Mouse (Mus musculus) myocyte (in vitro differentiated cells): ENCODE data around the gene Rps6kc1. TPM values are rescaled to one million over a fixed set of nuclear protein-coding genes. Genes with fewer than 3 reads are reported as not detected.

Source experiments
- H3K27me3 ChIP-seq: one replicate; pipeline ENCODE4 v1.6.1; 2011; ENCODE audit not compliant: control insufficient read depth, insufficient read depth, insufficient read length
- H3K36me3 ChIP-seq: one replicate; pipeline ENCODE4 v1.6.1; 2011; ENCODE audit not compliant: control insufficient read depth, insufficient read depth
- H3K4me2 ChIP-seq: one replicate; pipeline ENCODE4 v1.6.1; 2011; ENCODE audit warnings: low read depth, control low read depth
- H3K4me3 ChIP-seq: one replicate; pipeline ENCODE4 v1.5.1; 2011; ENCODE audit warnings: mild to moderate bottlenecking, control low read depth, moderate library complexity
- H3K79me2 ChIP-seq: one replicate; pipeline ENCODE4 v1.6.1; 2011; ENCODE audit not compliant: control insufficient read depth, insufficient read depth
- H3ac ChIP-seq: one replicate; pipeline ENCODE4 v1.6.1; 2011; ENCODE audit not compliant: control insufficient read depth, insufficient read length
- CEBPB ChIP-seq: IDR thresholded peaks from 2 replicates; pipeline ENCODE4 v1.6.1; 2011; ENCODE audit warnings: mild to moderate bottlenecking, moderate library complexity; ENCODE audit not compliant: poor library complexity, insufficient read depth, severe bottlenecking
- E2F4 ChIP-seq: IDR thresholded peaks from one replicate; pipeline ENCODE4 v1.6.1; 2011; ENCODE audit warnings: mild to moderate bottlenecking, control low read depth, moderate library complexity; ENCODE audit not compliant: insufficient read depth
- MAX ChIP-seq: IDR thresholded peaks from one replicate; pipeline ENCODE4 v1.6.1; 2011; ENCODE audit warnings: low read depth, mild to moderate bottlenecking, control low read depth
- MYOD1 ChIP-seq, 3 experiments: IDR thresholded peaks; one replicate each; pipeline ENCODE4 v1.6.1; 2011; ENCODE audit warnings: control low read depth in 2 of 3, low read depth in 2 of 3, mild to moderate bottlenecking in 2 of 3, moderate library complexity in 1 of 3; ENCODE audit not compliant: insufficient read length in 2 of 3, control insufficient read depth in 1 of 3
- MYOG ChIP-seq, 3 experiments: IDR thresholded peaks; one replicate each; pipeline ENCODE4 v1.6.1; 2011; ENCODE audit warnings: control low read depth in 2 of 3, low read depth in 2 of 3, mild to moderate bottlenecking in 2 of 3; ENCODE audit not compliant: insufficient read length in 2 of 3, control insufficient read depth in 1 of 3, insufficient read depth in 1 of 3
- POLR2A ChIP-seq: IDR thresholded peaks from one replicate; pipeline ENCODE4 v1.6.1; 2011; ENCODE audit warnings: low read depth, mild to moderate bottlenecking, control low read depth, moderate library complexity; ENCODE audit not compliant: insufficient read length
- POLR2AphosphoS2 ChIP-seq: IDR thresholded peaks from one replicate; pipeline ENCODE4 v1.6.1; 2011; ENCODE audit warnings: low read depth, control low read depth; ENCODE audit not compliant: insufficient read length
- REST ChIP-seq: IDR thresholded peaks from one replicate; pipeline ENCODE4 v1.6.1; 2011; ENCODE audit warnings: mild to moderate bottlenecking, control low read depth, moderate library complexity; ENCODE audit not compliant: insufficient read depth, insufficient read length
- SRF ChIP-seq: IDR thresholded peaks from one replicate; pipeline ENCODE4 v1.6.1; 2011; ENCODE audit warnings: low read depth; ENCODE audit not compliant: control insufficient read depth, insufficient read length
- TCF12 ChIP-seq: IDR thresholded peaks from one replicate; pipeline ENCODE4 v1.6.1; 2011; ENCODE audit warnings: mild to moderate bottlenecking, control low read depth; ENCODE audit not compliant: poor library complexity, insufficient read depth, severe bottlenecking
- TCF3 ChIP-seq: IDR thresholded peaks from one replicate; pipeline ENCODE4 v1.6.1; 2011; ENCODE audit warnings: low read depth, control low read depth; ENCODE audit not compliant: insufficient read length
- USF1 ChIP-seq: IDR thresholded peaks from one replicate; pipeline ENCODE4 v1.6.1; 2011; ENCODE audit warnings: low read depth, mild to moderate bottlenecking, control low read depth, moderate library complexity
- polyA plus RNA-seq: library from polyadenylated mRNA; unstranded; fragments of >200 nt; fragmentation: generic; extraction: Trizol; gene quantifications from one replicate; pipeline ENCODE4 v1.2.1, GENCODE M21; 2012; ENCODE audit warnings: missing spikeins

Rps6kc1 gene
- polyA plus RNA-seq, 1 experiment, result 18.9 TPM

DNA sequence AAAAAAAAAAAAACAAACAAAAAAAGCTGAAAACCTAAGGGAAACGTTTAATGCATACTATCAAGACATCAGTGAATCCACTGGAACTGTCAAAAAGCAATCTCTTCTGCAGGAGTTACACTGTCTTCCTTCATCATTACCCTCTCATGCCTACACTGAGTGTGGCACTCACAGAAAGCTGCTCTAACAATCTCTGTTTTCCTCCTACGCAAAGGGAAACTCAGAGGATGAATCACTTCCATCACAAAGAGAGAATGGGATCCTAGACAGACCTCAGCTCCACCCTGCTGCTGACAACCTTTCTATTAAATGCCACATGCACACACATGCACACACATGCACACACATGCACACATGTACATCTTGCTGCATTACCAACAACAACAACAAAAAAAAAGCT, 75.5 kb downstream of the Rps6kc1 start:
- Histone ChIP-seq H3K36me3 (peaks cover 7% of the 10 kb centered on the region), H3K4me3 (no peak overlapping the region), H3K4me2 (no peak overlapping the region), H3K27me3 (no peaks in the 10 kb centered on the region), H3K79me2 (no peaks in the 10 kb centered on the region), H3ac (no peak overlapping the region)
- TF ChIP-seq REST (no peak), USF1 (no peak), POLR2AphosphoS2 (no peak), TCF3 (no peak), CEBPB (no peak), MYOG (IDR thresholded peaks at IDR 0.05; ENCODE audit: control insufficient read depth in 1 of 3, insufficient read depth in 1 of 3, insufficient read length in 2 of 3, low read depth in 2 of 3) (no peak), MAX (no peak), POLR2A (no peak), E2F4 (no peak), SRF (no peak), MYOD1 (IDR thresholded peaks at IDR 0.05; ENCODE audit: control insufficient read depth in 1 of 3, insufficient read length in 2 of 3, low read depth in 2 of 3) (no peak), TCF12 (no peak)

DNA sequence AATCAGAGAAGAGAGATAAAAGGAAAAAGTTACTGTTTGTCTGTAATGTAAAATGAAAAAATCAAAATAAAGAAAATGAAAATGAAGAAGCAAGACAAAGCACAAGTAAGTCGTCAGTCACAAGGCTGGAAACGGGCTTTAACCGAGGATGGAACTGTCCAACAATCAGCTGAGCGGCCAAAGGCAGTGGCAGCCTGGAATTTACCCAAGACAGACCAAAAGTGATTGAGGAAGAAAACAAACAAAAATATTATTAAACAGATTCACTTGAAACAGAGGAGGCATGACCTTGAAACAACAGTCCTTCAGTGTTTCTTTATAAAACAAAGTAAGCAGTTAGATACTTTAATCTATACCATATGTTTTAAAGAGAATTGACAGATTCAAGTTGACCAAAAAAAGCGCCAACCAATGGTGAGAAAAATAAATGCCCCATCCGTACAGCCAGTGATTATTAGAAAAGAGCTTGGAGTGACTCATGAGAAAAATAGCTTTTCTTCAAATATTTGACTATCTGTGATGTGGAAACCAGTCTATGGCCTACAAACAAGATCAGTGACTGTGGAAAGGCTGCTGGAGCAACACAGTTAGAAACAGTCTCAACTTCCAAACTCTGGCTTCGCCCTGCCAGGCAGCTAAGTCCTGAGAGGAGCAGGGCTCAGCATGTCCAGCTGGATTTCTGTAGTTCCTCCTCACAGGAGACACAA, 77.2 kb downstream of the Rps6kc1 start:
- Histone ChIP-seq H3K79me2 (no peaks in the 10 kb centered on the region), H3K27me3 (no peaks in the 10 kb centered on the region), H3K4me3 (no peak overlapping the region), H3ac (no peak overlapping the region), H3K36me3 (peaks cover 7% of the 10 kb centered on the region), H3K4me2 (no peak overlapping the region)
- TF ChIP-seq MYOD1 (IDR thresholded peaks at IDR 0.05; ENCODE audit: control insufficient read depth in 1 of 3, insufficient read length in 2 of 3, low read depth in 2 of 3), result no peak
- no peak for TF ChIP-seq MYOG (IDR thresholded peaks at IDR 0.05; ENCODE audit: control insufficient read depth in 1 of 3, insufficient read depth in 1 of 3, insufficient read length in 2 of 3, low read depth in 2 of 3)
- TF ChIP-seq SRF, result no peak
- TF ChIP-seq E2F4, result no peak
- TF ChIP-seq USF1, result no peak
- no peak for TF ChIP-seq TCF12
- TF ChIP-seq POLR2AphosphoS2, result no peak
- no peak for TF ChIP-seq POLR2A
- no peak for TF ChIP-seq MAX
- TF ChIP-seq CEBPB, result no peak
- TF ChIP-seq TCF3, result no peak
- no peak for TF ChIP-seq REST

DNA sequence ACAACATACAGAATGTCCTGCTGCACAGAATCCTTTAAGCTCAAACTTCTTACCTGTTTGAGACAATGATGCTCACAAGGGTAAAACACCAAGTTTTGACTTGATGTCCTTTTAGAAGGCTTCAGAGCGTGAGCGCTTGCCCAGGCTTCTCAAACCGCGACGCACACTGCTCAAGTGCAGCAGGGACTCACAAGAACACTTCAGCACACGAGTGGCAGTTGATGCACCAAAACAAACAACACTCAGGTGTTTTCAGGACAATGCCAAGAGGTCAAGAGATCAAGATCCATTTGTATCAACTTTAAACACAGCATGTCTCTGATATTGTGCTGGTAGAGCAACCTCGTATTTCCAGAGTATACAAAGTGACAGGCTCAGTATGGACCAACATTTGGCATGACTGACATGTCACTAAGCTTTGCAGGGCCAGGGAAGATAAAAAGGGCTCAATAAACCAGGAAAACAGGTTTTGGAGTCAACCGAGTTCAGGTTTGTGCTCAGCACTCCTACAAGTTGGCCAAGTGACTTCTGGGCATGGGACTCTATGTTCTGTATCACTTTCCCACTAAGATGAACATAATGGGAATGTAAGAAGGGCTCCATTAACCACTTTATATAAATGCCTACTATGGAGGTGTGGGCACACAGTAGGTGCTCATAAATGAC, 78.5 kb downstream of the Rps6kc1 start:
- no peak overlapping the region for H3ac ChIP-seq
- no peaks in the 10 kb centered on the region for H3K79me2 ChIP-seq
- peaks cover 7% of the 10 kb centered on the region for H3K36me3 ChIP-seq
- TF ChIP-seq CEBPB (no peak), MAX (no peak), TCF12 (no peak), MYOG (IDR thresholded peaks at IDR 0.05; ENCODE audit: control insufficient read depth in 1 of 3, insufficient read depth in 1 of 3, insufficient read length in 2 of 3, low read depth in 2 of 3) (no peak), E2F4 (no peak), SRF (no peak), REST (no peak), USF1 (no peak), MYOD1 (IDR thresholded peaks at IDR 0.05; ENCODE audit: control insufficient read depth in 1 of 3, insufficient read length in 2 of 3, low read depth in 2 of 3) (no peak)
- H3K4me2 ChIP-seq, result no peak overlapping the region
- H3K4me3 ChIP-seq, result no peak overlapping the region
- no peaks in the 10 kb centered on the region for H3K27me3 ChIP-seq

DNA sequence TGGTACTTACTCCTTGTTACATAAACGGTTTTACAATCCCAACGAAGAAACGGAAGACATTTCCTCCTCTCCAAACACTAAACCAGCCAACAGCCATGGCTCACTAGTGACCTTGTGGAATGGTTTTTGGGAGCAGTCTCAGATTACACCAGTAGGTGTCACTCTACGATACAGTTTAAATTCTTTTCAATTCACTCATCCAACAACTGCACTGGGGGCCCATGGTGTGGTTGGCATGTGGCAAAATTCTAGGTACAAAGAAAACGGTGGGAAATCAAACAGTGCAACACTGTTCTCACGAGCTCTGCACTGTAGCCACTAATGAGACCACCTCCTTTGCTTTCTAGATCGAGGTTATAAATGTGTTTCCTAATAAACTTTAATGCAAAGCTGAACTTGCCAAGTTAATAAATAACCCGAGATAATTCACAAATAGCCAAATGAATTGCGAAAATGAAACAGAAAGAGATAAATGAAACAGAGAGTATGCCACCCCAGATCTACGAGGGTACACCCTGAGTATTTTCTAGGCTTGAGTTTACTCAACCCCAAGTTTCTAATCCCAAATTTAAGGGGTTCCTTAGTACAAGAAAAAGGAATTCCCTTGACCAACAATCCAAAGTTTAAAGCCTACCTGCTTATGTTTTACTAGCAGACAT, 79.6 kb downstream of the Rps6kc1 start:
- TF ChIP-seq MYOD1 (IDR thresholded peaks at IDR 0.05; ENCODE audit: control insufficient read depth in 1 of 3, insufficient read length in 2 of 3, low read depth in 2 of 3), result no peak
- no peak for TF ChIP-seq TCF3
- TF ChIP-seq TCF12, result no peak
- TF ChIP-seq POLR2AphosphoS2, result no peak
- no peak for TF ChIP-seq USF1
- no peak for TF ChIP-seq MYOG (IDR thresholded peaks at IDR 0.05; ENCODE audit: control insufficient read depth in 1 of 3, insufficient read depth in 1 of 3, insufficient read length in 2 of 3, low read depth in 2 of 3)
- no peak for TF ChIP-seq E2F4
- no peak for TF ChIP-seq CEBPB
- TF ChIP-seq MAX, result no peak
- H3K27me3 ChIP-seq, result no peaks in the 10 kb centered on the region
- H3ac ChIP-seq, result no peak overlapping the region

More for the DNA sequence above, 79.6 kb downstream of the Rps6kc1 start:
- peaks cover 7% of the 10 kb centered on the region for H3K36me3 ChIP-seq
- H3K4me2 ChIP-seq, result no peak overlapping the region
- no peaks in the 10 kb centered on the region for H3K79me2 ChIP-seq
- H3K4me3 ChIP-seq, result no peak overlapping the region
